Mouse (Mus musculus) liver, adult 2 months (tissue): Measurements from ENCODE around the gene Tekt1. TPM values are rescaled to one million over a fixed set of nuclear protein-coding genes. Genes with fewer than 3 reads are reported as not detected.

Experiments
- DNase-seq: peaks from one replicate; pipeline ENCODE4 v3.0.0-alpha.2; 2011; ENCODE audit warnings: low read depth, low spot score; ENCODE audit errors: extremely low read depth
- H3K27ac ChIP-seq: fragments of 200-500 bp; replicated peaks from 2 replicates; pipeline ENCODE4 v1.5.1; 2012; ENCODE audit warnings: low read depth, mild to moderate bottlenecking, control low read depth, inconsistent platforms, low read length; ENCODE audit not compliant: insufficient read depth
- H3K27me3 ChIP-seq: fragments of 200-500 bp; 2 replicates; pipeline ENCODE4 v1.6.1; 2012; ENCODE audit warnings: mild to moderate bottlenecking, moderate library complexity, low read length, inconsistent platforms; ENCODE audit not compliant: control insufficient read depth, insufficient read depth
- H3K36me3 ChIP-seq: fragments of 200-500 bp; 2 replicates; pipeline ENCODE4 v1.6.1; 2012; ENCODE audit warnings: low read length, inconsistent platforms; ENCODE audit not compliant: control insufficient read depth, insufficient read depth
- H3K4me1 ChIP-seq: fragments of 200-500 bp; 2 replicates; pipeline ENCODE4 v1.6.1; 2011; ENCODE audit warnings: low read length; ENCODE audit not compliant: control insufficient read depth, insufficient read depth
- H3K4me3 ChIP-seq: fragments of 200-500 bp; 2 replicates; pipeline ENCODE4 v1.5.1; 2011; ENCODE audit warnings: low read depth, mild to moderate bottlenecking, control low read depth, low read length, moderate library complexity; ENCODE audit not compliant: insufficient read depth
- H3K79me2 ChIP-seq: fragments of 200-500 bp; 2 replicates; pipeline ENCODE4 v1.6.1; 2012; ENCODE audit warnings: inconsistent platforms, mild to moderate bottlenecking, low read length, moderate library complexity; ENCODE audit not compliant: control insufficient read depth, insufficient read depth
- H3K9ac ChIP-seq: fragments of 200-500 bp; 2 replicates; pipeline ENCODE4 v1.6.1; 2012; ENCODE audit warnings: low read depth, mild to moderate bottlenecking, control low read depth, inconsistent platforms, low read length
- CTCF ChIP-seq: fragments of 200-500 bp; IDR thresholded peaks from 2 replicates; pipeline ENCODE4 v1.5.1; 2011; ENCODE audit warnings: low read depth, low read length, control low read depth
- POLR2A ChIP-seq: fragments of 200-500 bp; IDR thresholded peaks from 2 replicates; pipeline ENCODE4 v1.6.1; 2011; ENCODE audit warnings: low read length, control low read depth; ENCODE audit not compliant: insufficient read depth; ENCODE audit errors: extremely low read depth
- WGBS: fragments of 180-500 bp; shearing (Covaris S2); methylation state at CpG from one replicate; pipeline ENCODE4 v1.1.7; 2018; 5-methylcytosine and 5-hydroxymethylcytosine counted together
- polyA plus RNA-seq: library from polyadenylated mRNA; depleted of rRNA; stranded (reverse); fragments of >200 nt; gene quantifications from 2 replicates; pipeline ENCODE4 v1.2.3, GENCODE M21; 2012
- total RNA-seq: library from RNA; depleted of rRNA; stranded (reverse); fragments of >200 nt; gene quantifications from 2 replicates; pipeline ENCODE4 v1.2.3, GENCODE M21; 2014

Tekt1 gene
- total and polyA plus RNA-seq, 2 experiments, result not detected

GRCm38 (mm10) chr11:72402017-72402416, 39.8 kb upstream of the Tekt1 start:
- no peak for DNase-seq
- no peak for TF ChIP-seq POLR2A
- no peak for TF ChIP-seq CTCF
- Histone ChIP-seq H3K36me3 (no peaks in the 10 kb centered on the region), H3K4me1 (no peaks in the 10 kb centered on the region), H3K4me3 (no peak overlapping the region), H3K27me3 (no peaks in the 10 kb centered on the region), H3K9ac (no peak overlapping the region), H3K79me2 (no peaks in the 10 kb centered on the region), H3K27ac (no peak overlapping the region)
- 81% methylated on average over 5 of the region's 5 CpGs for WGBS

- Histone ChIP-seq H3K27ac (no peak overlapping the region), H3K9ac (no peak overlapping the region), H3K36me3 (no peaks in the 10 kb centered on the region), H3K4me1 (no peaks in the 10 kb centered on the region; the same call in 1 of the 2 replicates), H3K27me3 (no peaks in the 10 kb centered on the region), H3K79me2 (no peaks in the 10 kb centered on the region), H3K4me3 (no peak overlapping the region)
- 95% methylated on average over 12 of the region's 12 CpGs for WGBS
- no peak for DNase-seq
- TF ChIP-seq POLR2A (no peak), CTCF (no peak)
These were observed 38.8 kb upstream of the Tekt1 start for GRCm38 (mm10) chr11:72401068-72401467.

- H3K79me2 ChIP-seq, result no peaks in the 10 kb centered on the region
- no peak overlapping the region for H3K9ac ChIP-seq
- WGBS, result 91% methylated on average over 8 of the region's 8 CpGs
- no peak overlapping the region for H3K27ac ChIP-seq
- no peak for TF ChIP-seq CTCF
- no peaks in the 10 kb centered on the region for H3K27me3 ChIP-seq
- no peaks in the 10 kb centered on the region; the same call in 1 of the 2 replicates for H3K4me1 ChIP-seq
- no peak overlapping the region for H3K4me3 ChIP-seq
- no peak for DNase-seq
- H3K36me3 ChIP-seq, result no peaks in the 10 kb centered on the region
These were observed 35.7 kb upstream of the Tekt1 start for GRCm38 (mm10) chr11:72397811-72398525.

- H3K27ac ChIP-seq, result no peak overlapping the region
These were observed 34.8 kb upstream of the Tekt1 start for GRCm38 (mm10) chr11:72397072-72397471.

GRCm38 (mm10) chr11:72396621-72397020, 34.4 kb upstream of the Tekt1 start:
- 75% methylated on average over 7 of the region's 7 CpGs for WGBS
- no peak for TF ChIP-seq POLR2A
- TF ChIP-seq CTCF, result no peak
- Histone ChIP-seq H3K4me3 (no peak overlapping the region), H3K36me3 (no peaks in the 10 kb centered on the region), H3K79me2 (no peaks in the 10 kb centered on the region), H3K27me3 (no peaks in the 10 kb centered on the region), H3K4me1 (no peaks in the 10 kb centered on the region; the same call in 1 of the 2 replicates), H3K27ac (no peak overlapping the region), H3K9ac (no peak overlapping the region)
- no peak for DNase-seq

More at GRCm38 (mm10) chr11:72397072-72397471, 34.8 kb upstream of the Tekt1 start:
- WGBS, result 49% methylated on average over 10 of the region's 10 CpGs
- Histone ChIP-seq H3K4me1 (no peaks in the 10 kb centered on the region; the same call in 1 of the 2 replicates), H3K79me2 (no peaks in the 10 kb centered on the region), H3K9ac (no peak overlapping the region), H3K4me3 (no peak overlapping the region), H3K36me3 (no peaks in the 10 kb centered on the region), H3K27me3 (no peaks in the 10 kb centered on the region)
- TF ChIP-seq POLR2A, result no peak
- DNase-seq, result peak; percentile 24

- no peak for DNase-seq
- no peaks in the 10 kb centered on the region for H3K36me3 ChIP-seq
- no peak overlapping the region for H3K9ac ChIP-seq
- H3K27ac ChIP-seq, result no peak overlapping the region
- no peaks in the 10 kb centered on the region for H3K27me3 ChIP-seq
- H3K4me1 ChIP-seq, result no peaks in the 10 kb centered on the region; the same call in 1 of the 2 replicates
- TF ChIP-seq POLR2A (no peak), CTCF (no peak)
- 86% methylated on average over 6 of the region's 6 CpGs for WGBS
- no peak overlapping the region for H3K4me3 ChIP-seq
- H3K79me2 ChIP-seq, result no peaks in the 10 kb centered on the region
These were observed 33.4 kb upstream of the Tekt1 start for GRCm38 (mm10) chr11:72395652-72396051.
